Mouse (Mus musculus): ENCODE measurements at regions not wholly inside any gene's neighbourhood (a gene's known extent, or its start where the extent isn't known, plus 50 kb on each side); places are given as distances from the start of the nearest gene placed in this dataset.

DNA sequence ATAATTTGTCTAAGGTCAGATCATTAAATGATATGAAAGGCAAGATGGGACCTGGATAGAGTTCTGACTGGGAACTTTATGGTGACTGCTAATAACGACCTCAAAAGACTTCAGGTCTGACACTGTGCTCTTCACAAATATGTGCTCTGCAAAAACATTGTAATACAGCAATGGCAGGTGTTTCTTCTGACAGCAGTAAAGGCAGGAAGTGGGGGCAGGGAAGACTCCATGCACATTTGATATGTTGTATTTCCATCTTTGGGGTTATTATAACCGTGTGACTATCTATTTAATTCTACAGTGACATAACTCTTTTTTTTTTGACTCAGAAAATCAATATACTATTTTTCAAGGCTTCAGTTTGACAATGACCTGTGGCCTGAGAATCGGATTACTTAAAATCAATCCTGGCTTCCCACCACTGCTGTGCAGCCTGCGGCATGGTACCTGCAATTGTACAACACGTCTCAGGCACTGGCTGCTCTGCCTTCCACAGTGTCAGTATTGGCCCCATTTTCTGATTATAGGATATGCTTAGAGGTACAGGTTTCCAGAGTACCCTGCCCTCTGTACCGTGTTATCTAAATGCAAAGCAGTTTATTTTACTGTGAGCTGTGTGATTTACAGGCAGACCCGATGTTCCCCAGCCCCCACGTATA is 139.4 kb downstream of the Klf6 start:
- Histone ChIP-seq H3K36me3 (replicated peaks; ENCODE audit: insufficient read depth, low read length) (no peaks in the 10 kb centered on the region), H3K9me3 (ENCODE audit: low read length) (no peaks in the 10 kb centered on the region), H3K4me1 (ENCODE audit: insufficient read depth) (no peaks in the 10 kb centered on the region), H3K4me3 (ENCODE audit: low read depth, low read length) (no peak overlapping the region), H3K27me3 (ENCODE audit: insufficient read depth, low read length) (no peaks in the 10 kb centered on the region), H3K9ac (replicated peaks) (no peak overlapping the region), H3K4me2 (ENCODE audit: low read depth, low read length) (no peak overlapping the region), H3K27ac (ENCODE audit: low read depth) (no peak overlapping the region)
- no peak for DNase-seq
- no peak for ATAC-seq
- 57% methylated on average over 8 of the region's 8 CpGs for WGBS (ENCODE audit: insufficient replicate concordance)
- TF ChIP-seq EP300 (IDR thresholded peaks at IDR 0.05; ENCODE audit: low read depth) (no peak), CTCF (IDR thresholded peaks at IDR 0.05; ENCODE audit: low read depth) (no peak)

DNA sequence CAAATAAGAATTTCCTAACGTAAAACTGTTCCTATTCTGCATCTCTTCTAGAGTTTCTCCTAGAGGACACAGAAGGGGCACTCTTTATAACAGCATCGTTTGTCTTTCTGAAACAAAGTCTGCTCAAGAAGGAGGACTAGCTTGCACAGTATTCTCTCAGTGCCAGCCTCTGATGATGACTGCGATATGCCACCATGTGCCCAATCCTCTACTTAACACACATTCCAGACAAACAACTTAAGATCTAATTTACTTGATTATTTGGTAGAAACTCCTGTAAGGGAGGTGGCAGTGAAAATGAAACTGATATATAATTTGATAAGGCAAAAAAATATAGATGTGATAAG is 139.9 kb downstream of the Klf6 start:
- no peak for ATAC-seq
- no peak overlapping the region for H3K9ac ChIP-seq (replicated peaks)
- no peaks in the 10 kb centered on the region for H3K27me3 ChIP-seq (ENCODE audit: insufficient read depth, low read length)
- H3K27ac ChIP-seq (ENCODE audit: low read depth) = no peak overlapping the region
- no peaks in the 10 kb centered on the region for H3K36me3 ChIP-seq (replicated peaks; ENCODE audit: insufficient read depth, low read length)
- no peak for DNase-seq
- no peaks in the 10 kb centered on the region for H3K9me3 ChIP-seq (ENCODE audit: low read length)
- TF ChIP-seq CTCF (IDR thresholded peaks at IDR 0.05; ENCODE audit: low read depth) (no peak), EP300 (IDR thresholded peaks at IDR 0.05; ENCODE audit: low read depth) (no peak)
- H3K4me1 ChIP-seq (ENCODE audit: insufficient read depth) = no peaks in the 10 kb centered on the region
- WGBS (ENCODE audit: insufficient replicate concordance) = 72% methylated on average over 3 of the region's 3 CpGs
- H3K4me2 ChIP-seq (ENCODE audit: low read depth, low read length) = no peak overlapping the region
- H3K4me3 ChIP-seq (ENCODE audit: low read depth, low read length) = no peak overlapping the region

DNA sequence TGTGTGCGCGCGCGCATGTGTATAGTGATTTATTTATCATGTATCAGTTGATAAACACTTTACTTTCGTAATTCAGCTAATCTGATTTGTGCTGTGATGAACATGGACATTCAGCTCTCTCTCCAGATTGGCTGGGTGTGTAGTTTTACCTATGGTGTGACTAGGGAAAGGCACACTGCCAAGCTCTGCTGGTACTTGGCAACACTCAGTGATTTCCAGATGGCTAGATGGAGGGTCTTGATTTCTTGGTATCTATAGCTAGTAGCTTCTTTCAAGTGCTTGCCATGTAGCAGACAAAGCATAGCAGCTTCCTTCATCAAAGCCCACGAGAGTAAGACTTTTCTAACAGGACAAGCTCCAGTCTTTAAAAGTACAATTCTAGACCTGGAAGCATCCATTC is 144.6 kb downstream of the Klf6 start:
- Histone ChIP-seq H3K27me3 (ENCODE audit: insufficient read depth, low read length) (no peaks in the 10 kb centered on the region), H3K4me1 (ENCODE audit: insufficient read depth) (no peaks in the 10 kb centered on the region), H3K9me3 (ENCODE audit: low read length) (no peaks in the 10 kb centered on the region), H3K27ac (ENCODE audit: low read depth) (no peak overlapping the region), H3K4me3 (ENCODE audit: low read depth, low read length) (no peak overlapping the region), H3K36me3 (replicated peaks; ENCODE audit: insufficient read depth, low read length) (no peaks in the 10 kb centered on the region), H3K4me2 (ENCODE audit: low read depth, low read length) (no peak overlapping the region), H3K9ac (replicated peaks) (no peak overlapping the region)
- TF ChIP-seq EP300 (IDR thresholded peaks at IDR 0.05; ENCODE audit: low read depth) (no peak), CTCF (IDR thresholded peaks at IDR 0.05; ENCODE audit: low read depth) (no peak)
- 83% methylated on average over 6 of the region's 6 CpGs for WGBS (ENCODE audit: insufficient replicate concordance)
- no peak for ATAC-seq
- DNase-seq = no peak

DNA sequence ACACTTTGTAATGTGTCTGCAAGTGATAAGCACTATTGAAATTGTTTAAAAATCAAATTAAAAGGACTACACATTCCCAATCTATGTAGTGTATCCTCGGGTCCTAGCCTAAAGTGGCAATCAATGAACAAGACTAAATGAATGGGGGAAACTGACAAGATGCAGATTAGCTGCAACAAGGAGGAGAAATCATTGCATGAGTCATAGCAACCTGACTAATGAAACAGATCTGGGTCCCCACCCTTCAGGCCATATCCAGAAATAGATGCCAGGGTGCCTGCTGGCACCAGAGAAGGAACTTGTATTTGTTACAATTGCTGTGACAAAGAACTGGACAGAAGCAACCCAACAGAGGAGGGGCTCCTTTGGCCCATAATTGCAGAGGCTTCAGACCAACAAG is 148.4 kb downstream of the Klf6 start:
- no peak overlapping the region for H3K4me2 ChIP-seq (ENCODE audit: low read depth, low read length)
- TF ChIP-seq CTCF (IDR thresholded peaks at IDR 0.05; ENCODE audit: low read depth) (no peak), EP300 (IDR thresholded peaks at IDR 0.05; ENCODE audit: low read depth) (no peak)
- H3K27ac ChIP-seq (ENCODE audit: low read depth) = no peak overlapping the region
- no peaks in the 10 kb centered on the region for H3K9me3 ChIP-seq (ENCODE audit: low read length)
- H3K4me1 ChIP-seq (ENCODE audit: insufficient read depth) = no peaks in the 10 kb centered on the region
- 54% methylated on average over 1 of the region's 1 CpGs for WGBS (ENCODE audit: insufficient replicate concordance)
- H3K36me3 ChIP-seq (replicated peaks; ENCODE audit: insufficient read depth, low read length) = no peaks in the 10 kb centered on the region
- no peaks in the 10 kb centered on the region for H3K27me3 ChIP-seq (ENCODE audit: insufficient read depth, low read length)
- no peak overlapping the region for H3K9ac ChIP-seq (replicated peaks)
- no peak overlapping the region for H3K4me3 ChIP-seq (ENCODE audit: low read depth, low read length)
- DNase-seq = no peak
- ATAC-seq = no peak

DNA sequence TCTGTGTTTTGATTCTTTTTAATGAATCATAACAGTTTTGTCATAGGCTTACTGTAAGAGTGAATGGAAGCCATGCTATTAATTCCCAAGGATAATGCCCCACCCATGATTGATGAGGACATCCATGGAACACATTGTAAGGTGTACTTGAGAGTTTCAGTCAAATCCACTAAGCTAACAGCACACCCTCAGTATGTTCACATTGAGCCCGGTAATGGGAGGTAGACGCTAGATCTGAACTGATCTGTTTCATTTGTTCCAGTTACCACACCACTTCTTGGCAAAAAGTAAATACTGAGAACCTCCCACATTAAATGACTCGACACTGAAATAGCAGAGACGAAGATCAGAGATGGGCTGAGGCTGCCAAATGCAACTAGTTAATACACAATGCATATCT is 165.9 kb downstream of the Klf6 start:
- Histone ChIP-seq H3K4me2 (ENCODE audit: low read depth, low read length) (no peak overlapping the region), H3K27ac (ENCODE audit: low read depth) (no peak overlapping the region), H3K9ac (replicated peaks) (no peak overlapping the region), H3K9me3 (ENCODE audit: low read length) (no peaks in the 10 kb centered on the region), H3K27me3 (ENCODE audit: insufficient read depth, low read length) (no peaks in the 10 kb centered on the region), H3K36me3 (replicated peaks; ENCODE audit: insufficient read depth, low read length) (no peaks in the 10 kb centered on the region), H3K4me3 (ENCODE audit: low read depth, low read length) (no peak overlapping the region), H3K4me1 (ENCODE audit: insufficient read depth) (no peaks in the 10 kb centered on the region)
- DNase-seq (no peak), ATAC-seq (no peak)
- 73% methylated on average over 4 of the region's 4 CpGs for WGBS (ENCODE audit: insufficient replicate concordance)
- TF ChIP-seq CTCF (IDR thresholded peaks at IDR 0.05; ENCODE audit: low read depth) (no peak), EP300 (IDR thresholded peaks at IDR 0.05; ENCODE audit: low read depth) (no peak)

DNA sequence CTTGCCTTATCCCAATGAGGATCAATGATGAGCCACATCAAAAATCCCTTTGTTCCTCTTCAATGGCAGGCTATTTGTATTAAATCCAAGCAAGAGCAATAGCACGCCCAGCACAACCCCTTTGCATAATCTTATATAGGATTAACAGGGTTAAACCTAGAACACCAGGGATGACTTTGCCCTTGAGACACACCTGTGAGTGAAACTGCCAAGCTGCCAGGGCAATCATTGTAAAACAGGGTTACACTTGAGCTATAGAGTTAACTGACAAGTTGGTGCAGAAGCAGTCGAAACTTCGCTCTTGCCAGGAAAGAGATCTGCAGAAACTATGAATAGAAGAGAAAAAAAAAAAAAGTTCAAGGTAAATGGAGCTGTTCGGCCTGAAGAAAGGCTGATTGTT is 167.6 kb downstream of the Klf6 start:
- H3K4me1 ChIP-seq (ENCODE audit: insufficient read depth) = no peaks in the 10 kb centered on the region
- no peaks in the 10 kb centered on the region for H3K27me3 ChIP-seq (ENCODE audit: insufficient read depth, low read length)
- no peak overlapping the region for H3K4me3 ChIP-seq (ENCODE audit: low read depth, low read length)
- no peak for TF ChIP-seq CTCF (IDR thresholded peaks at IDR 0.05; ENCODE audit: low read depth)
- no peak for TF ChIP-seq EP300 (IDR thresholded peaks at IDR 0.05; ENCODE audit: low read depth)
- 78% methylated on average over 4 of the region's 4 CpGs for WGBS (ENCODE audit: insufficient replicate concordance)
- no peak overlapping the region for H3K9ac ChIP-seq (replicated peaks)
- DNase-seq = no peak
- no peaks in the 10 kb centered on the region for H3K36me3 ChIP-seq (replicated peaks; ENCODE audit: insufficient read depth, low read length)
- H3K9me3 ChIP-seq (ENCODE audit: low read length) = no peaks in the 10 kb centered on the region
- no peak overlapping the region for H3K27ac ChIP-seq (ENCODE audit: low read depth)
- no peak overlapping the region for H3K4me2 ChIP-seq (ENCODE audit: low read depth, low read length)
- no peak for ATAC-seq

DNA sequence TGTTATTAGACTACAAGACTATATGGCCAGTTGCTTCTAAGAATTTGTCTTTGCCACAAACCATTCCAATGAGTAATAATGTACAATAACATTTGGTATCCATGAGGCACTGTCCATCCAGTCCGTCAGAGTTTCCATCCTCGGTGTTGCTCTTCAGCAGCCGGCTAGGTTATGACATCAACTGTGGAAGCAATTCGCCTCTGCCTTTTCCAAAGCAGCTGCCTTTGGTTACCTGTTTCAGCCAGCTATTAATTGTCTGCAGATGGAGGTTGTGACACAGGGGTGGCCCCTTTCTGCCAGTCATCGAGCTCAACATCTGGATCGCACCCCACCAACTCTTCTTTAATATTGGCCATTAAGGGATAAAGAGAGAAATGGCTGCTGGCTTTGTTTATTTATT is 168.2 kb downstream of the Klf6 start:
- Histone ChIP-seq H3K9ac (replicated peaks) (no peak overlapping the region), H3K9me3 (ENCODE audit: low read length) (no peaks in the 10 kb centered on the region), H3K27ac (ENCODE audit: low read depth) (no peak overlapping the region), H3K27me3 (ENCODE audit: insufficient read depth, low read length) (no peaks in the 10 kb centered on the region), H3K4me3 (ENCODE audit: low read depth, low read length) (no peak overlapping the region), H3K4me1 (ENCODE audit: insufficient read depth) (no peaks in the 10 kb centered on the region), H3K36me3 (replicated peaks; ENCODE audit: insufficient read depth, low read length) (no peaks in the 10 kb centered on the region), H3K4me2 (ENCODE audit: low read depth, low read length) (no peak overlapping the region)
- DNase-seq = no peak
- TF ChIP-seq EP300 (IDR thresholded peaks at IDR 0.05; ENCODE audit: low read depth) = no peak
- no peak for TF ChIP-seq CTCF (IDR thresholded peaks at IDR 0.05; ENCODE audit: low read depth)
- ATAC-seq = no peak
- 83% methylated on average over 6 of the region's 6 CpGs for WGBS (ENCODE audit: insufficient replicate concordance)
